9 mouse cellular contexts compared by ENCODE assay signal in genomic region chr17:15137443-15137842, GRCm38 (mm10).
A peak's percentile ranks its signal among the peaks of the same experiment; 100 is the strongest.
DNase-seq lines count a peak whose midpoint lies in the region; ATAC-seq and TF ChIP-seq lines count a peak whose summit lies in the region.
"Had no signal": no experiment of that assay in that cellular context is flagged by ENCODE, and none has a peak within 500 bp of the region (broad histone marks: within the 10 kb centered on the region; RNA-seq: fewer than 3 reads in every experiment).

No protein-coding gene starts in this region.

- H3K27ac ChIP-seq in intestine, embryonic 15.5 days: no peak overlapping the region

- H3K4me1 ChIP-seq in intestine, embryonic 15.5 days (replicated peaks): no peaks in the 10 kb centered on the region

- no peak for TF ChIP-seq POLR2A in brain, embryonic 14.5 days (IDR thresholded peaks at IDR 0.05; ENCODE audit: borderline replicate concordance, extremely low read depth, insufficient read depth, insufficient read length, poor library complexity, severe bottlenecking)

- no peak overlapping the region for H3K4me3 ChIP-seq in intestine, embryonic 15.5 days (replicated peaks)

- DNase-seq in gastrocnemius, postnatal 25 days: peak; percentile 24
- no peak for DNase-seq in gastrocnemius, postnatal 36 days
- DNase-seq in brain, embryonic 14.5 days (ENCODE audit: low read depth): peak; percentile 28
- DNase-seq in kidney, adult 18-20 months: peak; percentile 38
- DNase-seq in spleen, postnatal 14 days (ENCODE audit: low spot score in 2 of 2): no peak
- DNase-seq in layer of hippocampus, postnatal 25 days (ENCODE audit: extremely low spot score in 1 of 2, low spot score in 1 of 2): no peak
- DNase-seq: thymus, postnatal 14 days had no signal

- H3K27me3 ChIP-seq in intestine, embryonic 15.5 days (replicated peaks): no peaks in the 10 kb centered on the region

- no peak overlapping the region for H3K4me2 ChIP-seq in intestine, embryonic 15.5 days (replicated peaks)

- H3K36me3 ChIP-seq in intestine, embryonic 15.5 days: no peaks in the 10 kb centered on the region

- WGBS in intestine, embryonic 15.5 days: 72% methylated on average over 5 of the region's 5 CpGs

- TF ChIP-seq CTCF in brain, embryonic 14.5 days (IDR thresholded peaks at IDR 0.05; ENCODE audit: borderline replicate concordance, extremely low read depth, insufficient read depth, insufficient read length): no peak

- intact Hi-C loops in gastrocnemius, postnatal 36 days (cut with DNase I): no loop called here

- H3K9me3 ChIP-seq in intestine, embryonic 15.5 days: no peaks in the 10 kb centered on the region

- no peak overlapping the region for H3K9ac ChIP-seq in intestine, embryonic 15.5 days

- ATAC-seq in megakaryocyte, adult 5-6 weeks (ENCODE audit: poor library complexity, severe bottlenecking): peak; percentile 77
- no peak for ATAC-seq in intestine, embryonic 15.5 days

Comparison
In these comparisons a context has a peak if more than half of its experiments do, and no peak if none do; other contexts are left out.
1. DNase-seq: peak in gastrocnemius, postnatal 25 days (single experiment), brain, embryonic 14.5 days (single experiment) and kidney, adult 18-20 months (single experiment); none in gastrocnemius, postnatal 36 days (0 of 2), spleen, postnatal 14 days (0 of 2) and layer of hippocampus, postnatal 25 days (0 of 2).